ENCODE assay signal across 9 mouse cellular contexts in genomic region chr1:190796745-190797482, GRCm38 (mm10).
DNase-seq lines count a peak whose midpoint lies in the region; ATAC-seq and TF ChIP-seq lines count a peak whose summit lies in the region.
"Had no signal": no experiment of that assay in that cellular context is flagged by ENCODE, and none has a peak within 500 bp of the region (broad histone marks: within the 10 kb centered on the region; RNA-seq: fewer than 3 reads in every experiment).

No protein-coding gene starts in this region.

- no peak overlapping the region for H3K27ac ChIP-seq in lung, postnatal 0 days (ENCODE audit: low read length)
- no peak overlapping the region for H3K27ac ChIP-seq in small intestine, adult 2 months (ENCODE audit: insufficient read depth, low read depth, low read length)
- H3K27ac ChIP-seq: embryonic facial prominence, embryonic 15.5 days had no signal

- peak; percentile 86 for ATAC-seq in Patski
- ATAC-seq in lung, postnatal 0 days, result peak; percentile 49; the same call in 1 of the 2 replicates

- intact Hi-C loops in heart, postnatal 10 days (cut with DNase I), result loop anchor here (2.0 to 5.0 kb wide), 3 partner anchors 625 to 910 kb away; partner anchors contain the start of gene Prox1

- no peak for TF ChIP-seq POLR2A in small intestine, adult 2 months (IDR thresholded peaks at IDR 0.05; ENCODE audit: low read depth, low read length)

- H3K36me3 ChIP-seq in lung, postnatal 0 days (ENCODE audit: insufficient read depth, low read length), result peaks cover 17% of the 10 kb centered on the region
- H3K36me3 ChIP-seq in small intestine, adult 2 months (ENCODE audit: control insufficient read depth, insufficient read depth, low read length), result peaks cover 26% of the 10 kb centered on the region

- H3K4me2 ChIP-seq in lung, postnatal 0 days (replicated peaks; ENCODE audit: low read depth, low read length), result no peak overlapping the region
- H3K4me2 ChIP-seq: embryonic facial prominence, embryonic 15.5 days had no signal

- CTCF ChIA-PET in Patski (lab: Charles Lee), result interaction anchor here (0.8 to 2.0 kb wide), 5 partner anchors 13 to 70 kb away, joined by 3 to 4 read pairs (median 3); no protein-coding TSS in a partner anchor

- H3K27me3 ChIP-seq in Patski, result no peaks in the 10 kb centered on the region
- H3K27me3 ChIP-seq in lung, postnatal 0 days (replicated peaks; ENCODE audit: insufficient read depth, low read length), result no peaks in the 10 kb centered on the region
- H3K27me3 ChIP-seq in small intestine, adult 2 months (ENCODE audit: control insufficient read depth, insufficient read depth, low read length), result no peaks in the 10 kb centered on the region
- H3K27me3 ChIP-seq: embryonic facial prominence, embryonic 15.5 days had no signal

- 58% methylated on average over 7 of the region's 7 CpGs for WGBS in large intestine, adult 2 months
- WGBS in lung, postnatal 0 days, result 39% methylated on average over 7 of the region's 7 CpGs
- 50% methylated on average over 7 of the region's 7 CpGs for WGBS in small intestine, adult 2 months

- peak; percentile 15 to 17 for DNase-seq in B cell, adult 2 months
- no peak for DNase-seq in Patski (ENCODE audit: low read depth, low spot score)
- peak; percentile 83 for DNase-seq in embryo, embryonic 10 days (ENCODE audit: low spot score)
- peak; percentile 59 to 73 for DNase-seq in heart, postnatal 10 days
- peak; percentile 13 for DNase-seq in large intestine, adult 2 months (ENCODE audit: low read depth, low spot score)
- DNase-seq in lung, postnatal 0 days (ENCODE audit: low spot score), result peak; percentile 70
- no peak for DNase-seq in urinary bladder, adult 2 months (ENCODE audit: low spot score)

- no peak overlapping the region for H3K4me3 ChIP-seq in lung, postnatal 0 days (ENCODE audit: low read depth, low read length)
- H3K4me3 ChIP-seq in small intestine, adult 2 months (ENCODE audit: low read depth, low read length), result no peak overlapping the region
- H3K4me3 ChIP-seq: embryonic facial prominence, embryonic 15.5 days had no signal

- in situ Hi-C loops in Patski (cut with MboI; ENCODE audit: low pct_unique_long_range_greater_than_20kb), result loop anchor here (10.0 kb wide), 1 partner anchor 752 kb away; no protein-coding TSS in a partner anchor

- H3K9ac ChIP-seq in lung, postnatal 0 days (replicated peaks; ENCODE audit: low read depth), result no peak overlapping the region
- H3K9ac ChIP-seq: embryonic facial prominence, embryonic 15.5 days had no signal

- TF ChIP-seq EP300 in lung, postnatal 0 days (IDR thresholded peaks at IDR 0.05), result no peak

- no peaks in the 10 kb centered on the region for H3K9me3 ChIP-seq in lung, postnatal 0 days (ENCODE audit: low read length)
- H3K9me3 ChIP-seq: embryonic facial prominence, embryonic 15.5 days had no signal

- POLR2A ChIA-PET in Patski (lab: Charles Lee), result interaction anchor here (2.0 kb wide), 1 partner anchor 14 kb away, joined by 4 read pairs; no protein-coding TSS in a partner anchor

- no peaks in the 10 kb centered on the region for H3K4me1 ChIP-seq in lung, postnatal 0 days (ENCODE audit: insufficient read depth, low read depth, low read length)
- H3K4me1 ChIP-seq in small intestine, adult 2 months (ENCODE audit: control insufficient read depth, insufficient read depth, insufficient read length, low read length), result no peaks in the 10 kb centered on the region; the same call in 1 of the 2 replicates

- no peak for TF ChIP-seq CTCF in Patski (IDR thresholded peaks at IDR 0.05)
- TF ChIP-seq CTCF in lung, postnatal 0 days (IDR thresholded peaks at IDR 0.05), result peak; percentile 83
- peak; percentile 20; the same call in 1 of the 2 replicates for TF ChIP-seq CTCF in small intestine, adult 2 months (IDR thresholded peaks at IDR 0.05; ENCODE audit: extremely low read depth, insufficient read length, insufficient replicate concordance, low read depth, low read length)

Comparison
In these comparisons a context has a peak if more than half of its experiments do, and no peak if none do; other contexts are left out.
1. DNase-seq: peak in B cell, adult 2 months (2 of 2), embryo, embryonic 10 days (single experiment), heart, postnatal 10 days (2 of 2), large intestine, adult 2 months (single experiment) and lung, postnatal 0 days (single experiment); none in Patski (single experiment) and urinary bladder, adult 2 months (single experiment).